Mouse (Mus musculus) urinary bladder, postnatal 14 days (tissue): ENCODE data around the gene Fcgr3.

Experiments
- DNase-seq: peaks from one replicate; pipeline ENCODE4 v3.0.0; 2021; ENCODE audit warnings: low spot score

Gene Fcgr3

DNA sequence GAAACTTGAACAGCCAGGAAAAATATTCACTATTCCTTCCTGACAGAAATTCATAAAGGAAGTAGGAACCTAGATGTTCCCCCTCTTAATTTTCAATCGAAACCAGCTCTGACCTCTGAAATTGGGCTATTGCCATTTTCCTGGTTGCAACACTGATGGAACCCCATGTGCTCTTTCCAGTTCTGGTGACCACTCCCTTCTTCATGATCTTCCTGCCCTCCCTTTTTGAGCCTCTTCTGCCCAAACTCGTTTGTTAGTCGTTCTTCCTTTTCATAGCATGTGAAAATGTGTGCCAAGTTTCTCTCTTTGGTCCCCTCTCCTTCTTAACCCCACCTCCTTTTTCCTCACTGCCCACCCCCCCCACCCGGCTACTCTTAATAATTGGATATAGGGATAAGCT is 53.0 kb downstream of the Fcgr3 start:
- DNase-seq, result no peak

DNA sequence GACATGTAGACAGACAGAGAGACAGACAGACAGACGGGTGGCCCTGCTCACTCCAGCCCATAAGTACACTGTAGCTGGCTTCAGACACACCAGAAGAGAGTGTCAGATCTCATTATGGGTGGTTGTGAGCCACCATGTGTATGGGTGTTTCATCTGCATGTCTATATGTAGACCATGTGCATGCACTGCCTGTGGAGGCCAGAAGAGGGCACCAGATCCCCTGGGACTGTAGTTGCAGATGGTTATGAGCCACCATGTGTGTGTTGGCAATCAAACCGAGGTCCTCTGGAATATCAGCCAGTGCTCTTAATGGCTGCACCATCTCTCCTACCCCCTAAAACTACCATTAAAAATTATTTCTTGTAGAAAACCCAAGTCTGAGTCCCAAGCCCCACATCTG is 57.8 kb downstream of the Fcgr3 start:
- no peak for DNase-seq

DNA sequence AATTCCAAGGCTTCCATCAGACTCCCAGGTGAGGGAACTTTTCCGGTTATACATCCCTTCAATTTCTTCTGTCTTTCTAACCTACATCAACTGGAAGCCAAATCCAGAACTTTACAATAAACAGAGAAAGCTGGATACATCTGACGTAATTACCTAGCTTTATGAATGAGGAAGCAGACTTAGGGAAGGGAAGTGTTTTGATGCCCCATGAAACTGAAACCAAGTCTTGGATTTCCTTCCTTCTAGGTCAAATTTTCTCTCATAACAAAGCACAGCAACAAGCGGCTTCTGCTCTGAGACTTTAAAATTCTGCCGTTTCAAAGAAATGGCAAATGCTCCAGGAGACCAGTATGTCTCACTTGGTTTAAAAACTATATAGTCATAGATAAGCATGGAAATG is 58.4 kb downstream of the Fcgr3 start:
- DNase-seq, result no peak

DNA sequence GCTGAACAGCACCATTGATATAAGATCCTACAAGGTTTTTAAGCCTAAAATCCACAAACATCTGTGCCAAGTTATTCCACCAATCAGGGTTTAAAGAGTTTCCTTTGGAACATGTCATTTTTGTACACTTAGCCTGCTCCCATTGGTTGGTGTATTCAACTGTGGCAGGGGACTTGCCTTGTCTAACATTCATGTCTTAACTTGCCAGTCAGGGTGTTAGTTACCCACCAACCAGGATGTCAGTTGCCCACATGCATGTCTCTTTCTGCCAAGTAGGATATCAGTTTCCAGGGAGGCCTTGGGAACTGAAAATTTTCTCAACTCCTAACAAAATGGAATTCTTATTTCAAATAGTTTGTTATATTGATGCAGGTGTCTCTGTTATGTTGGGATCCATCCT is 59.1 kb downstream of the Fcgr3 start:
- DNase-seq, result no peak

DNA sequence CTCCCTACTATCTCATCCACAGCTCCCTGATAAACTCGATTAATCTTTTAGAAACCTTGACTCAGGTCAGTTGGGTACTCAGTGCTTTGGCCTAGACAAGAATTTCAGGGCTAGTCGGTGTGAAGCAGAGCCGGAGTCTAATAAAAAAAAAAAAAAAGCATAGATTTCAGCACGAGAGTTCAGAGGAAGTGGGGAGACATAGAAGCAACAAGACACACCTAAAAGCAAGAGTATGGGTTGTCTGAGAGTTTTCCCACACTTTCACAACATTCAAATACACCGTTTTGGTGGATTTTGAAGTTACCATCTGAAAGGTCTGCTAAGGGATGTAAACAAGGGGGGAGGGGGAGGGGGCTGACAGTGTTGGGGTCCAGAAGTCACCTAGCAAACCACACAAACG is 59.7 kb downstream of the Fcgr3 start:
- DNase-seq, result no peak
